Mouse (Mus musculus): ENCODE measurements around the gene Dnajc7. TPM values are rescaled to one million over a fixed set of nuclear protein-coding genes. Genes with fewer than 3 reads are reported as not detected.
"Not testable (repeated sequence)": the region's sequence is repeated elsewhere in the genome, so short reads cannot be mapped to it uniquely, and the experiment has no call there.

The Dnajc7 gene
- total RNA-seq, 2 experiments from 2014 or later = 158 TPM

- intact Hi-C loops (cut with DNase I) = no loop called here
- DNase-seq = no peak
Observed at GRCm38 (mm10) chr11:100585148-100585547, 34.8 kb downstream of the Dnajc7 start.

- intact Hi-C loops (cut with DNase I) = no loop called here
- DNase-seq = no peak
Observed at GRCm38 (mm10) chr11:100584561-100584961, 35.4 kb downstream of the Dnajc7 start.

DNA sequence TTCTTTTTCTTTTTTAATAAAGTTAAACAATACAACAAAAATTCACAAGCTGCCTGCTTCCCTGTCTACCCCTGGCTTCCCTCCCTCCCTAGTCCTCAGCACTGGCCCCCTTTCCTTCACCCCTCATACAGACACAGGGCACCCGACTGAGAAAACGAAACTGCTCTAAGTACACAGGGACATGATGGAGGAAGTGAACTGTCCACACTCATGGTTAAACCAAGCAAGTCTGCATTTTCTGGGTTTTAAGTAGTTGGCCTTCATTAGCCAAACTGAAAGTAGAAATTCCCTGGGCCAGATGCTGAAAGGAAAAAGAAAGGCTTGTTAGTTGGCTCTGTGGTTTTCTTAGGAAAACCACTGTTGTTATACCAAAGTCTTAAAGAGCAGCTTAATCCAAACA, 37.1 kb downstream of the Dnajc7 start:
- no peak for DNase-seq
- intact Hi-C loops (cut with DNase I) = loop anchor here (2.0 kb wide), 1 partner anchor 36 kb away; the partner anchor contains the start of gene Nkiras2

GRCm38 (mm10) chr11:100582413-100582812, 37.6 kb downstream of the Dnajc7 start:
- not testable (repeated sequence) for DNase-seq
- intact Hi-C loops (cut with DNase I) = loop anchor here (2.0 kb wide), 1 partner anchor 36 kb away; the partner anchor contains the start of gene Nkiras2

DNA sequence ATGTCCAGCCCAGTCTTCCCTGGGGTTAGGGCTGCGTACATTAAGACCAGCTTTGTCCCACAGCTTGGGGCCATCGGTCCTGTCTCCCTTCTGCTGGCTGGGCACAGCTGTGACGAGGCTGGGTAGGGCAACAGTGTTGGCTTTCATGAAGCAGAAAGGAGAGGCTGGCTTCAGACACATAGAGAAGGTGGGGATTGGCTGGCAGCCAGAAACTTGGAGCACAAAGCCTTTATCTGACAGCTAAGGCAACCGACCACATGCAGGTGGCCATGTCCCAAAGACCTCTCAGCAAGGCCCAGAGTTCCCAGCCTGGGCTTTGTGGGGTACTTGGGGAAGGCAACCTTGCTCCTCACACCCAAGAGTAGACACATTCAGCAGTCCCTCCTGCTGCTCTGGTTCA, 38.2 kb downstream of the Dnajc7 start:
- DNase-seq = peak; percentile 53 to 60
- intact Hi-C loops (cut with DNase I) = loop anchor here (2.0 kb wide), 1 partner anchor 37 kb away; the partner anchor contains the start of gene Nkiras2

- intact Hi-C loops (cut with DNase I) = no loop called here
- DNase-seq = no peak
Observed at GRCm38 (mm10) chr11:100580275-100580674, 39.7 kb downstream of the Dnajc7 start.

GRCm38 (mm10) chr11:100579116-100579799, 40.7 kb downstream of the Dnajc7 start:
- intact Hi-C loops (cut with DNase I) = no loop called here
- DNase-seq = no peak

GRCm38 (mm10) chr11:100577852-100578599, 41.9 kb downstream of the Dnajc7 start:
- intact Hi-C loops (cut with DNase I) = no loop called here
- DNase-seq = no peak

DNA sequence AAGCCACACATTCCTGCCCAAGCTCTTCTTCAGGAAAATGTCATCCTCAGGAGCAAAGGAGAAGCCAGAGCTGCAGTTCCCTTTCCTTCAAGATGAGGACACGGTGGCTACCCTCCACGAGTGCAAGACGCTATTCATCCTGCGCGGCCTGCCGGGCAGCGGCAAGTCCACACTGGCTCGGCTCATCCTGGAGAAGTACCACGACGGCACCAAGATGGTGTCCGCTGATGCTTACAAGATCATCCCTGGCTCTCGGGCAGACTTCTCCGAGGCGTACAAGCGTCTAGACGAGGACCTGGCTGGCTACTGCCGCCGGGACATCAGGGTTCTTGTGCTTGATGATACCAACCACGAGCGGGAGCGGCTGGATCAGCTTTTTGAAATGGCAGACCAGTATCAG, 43.7 kb downstream of the Dnajc7 start:
- intact Hi-C loops (cut with DNase I) = no loop called here
- no peak for DNase-seq

- no peak for DNase-seq
- intact Hi-C loops (cut with DNase I) = no loop called here
Observed at GRCm38 (mm10) chr11:100575484-100575855, 44.5 kb downstream of the Dnajc7 start.

DNA sequence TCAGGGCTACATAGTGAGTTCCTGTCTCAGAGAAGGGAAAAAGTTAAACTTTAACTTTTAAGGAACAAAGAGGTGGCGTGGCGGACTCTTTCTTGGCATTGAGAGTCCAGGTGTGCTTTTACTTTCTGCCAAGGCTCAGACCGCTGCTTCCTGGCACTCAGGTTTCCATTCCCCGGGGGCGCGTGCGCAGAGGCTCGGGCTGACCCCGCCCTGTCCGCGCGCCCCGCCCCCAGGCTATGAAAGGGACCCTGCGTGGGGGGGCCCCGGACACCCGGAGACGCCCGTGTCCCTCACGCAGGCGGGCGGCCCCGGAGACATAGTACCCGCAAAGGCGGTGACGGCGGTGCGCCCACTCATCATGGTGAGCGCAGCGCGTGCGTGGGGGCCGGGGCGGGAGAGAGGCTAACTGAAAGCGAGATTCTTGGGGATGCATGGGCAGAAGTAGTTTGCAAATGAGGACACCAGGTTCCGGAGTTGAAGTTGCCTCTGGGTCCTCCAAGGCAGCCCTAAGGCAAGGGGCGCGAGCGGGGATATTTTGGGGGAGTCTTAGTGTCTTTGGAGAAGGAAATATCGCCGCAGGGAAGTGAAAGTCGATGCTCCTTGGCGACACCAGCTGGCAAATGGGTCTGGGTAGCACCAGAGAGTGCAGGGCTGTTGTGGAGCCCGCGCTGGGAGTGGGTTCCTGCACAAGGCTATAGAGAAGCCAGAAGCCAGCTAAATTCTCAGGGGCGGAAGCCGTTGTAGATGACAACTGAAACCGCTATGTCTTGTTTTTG, 45.1 kb downstream of the Dnajc7 start, which contains the start of gene Cnp:
TSS of gene Cnp (plus strand) at position 197 of the 776 bp plus-strand sequence.
- intact Hi-C loops (cut with DNase I) = loop anchor here (5.0 kb wide), 1 partner anchor 187 kb away; the partner anchor contains the start of gene Hcrt

DNA sequence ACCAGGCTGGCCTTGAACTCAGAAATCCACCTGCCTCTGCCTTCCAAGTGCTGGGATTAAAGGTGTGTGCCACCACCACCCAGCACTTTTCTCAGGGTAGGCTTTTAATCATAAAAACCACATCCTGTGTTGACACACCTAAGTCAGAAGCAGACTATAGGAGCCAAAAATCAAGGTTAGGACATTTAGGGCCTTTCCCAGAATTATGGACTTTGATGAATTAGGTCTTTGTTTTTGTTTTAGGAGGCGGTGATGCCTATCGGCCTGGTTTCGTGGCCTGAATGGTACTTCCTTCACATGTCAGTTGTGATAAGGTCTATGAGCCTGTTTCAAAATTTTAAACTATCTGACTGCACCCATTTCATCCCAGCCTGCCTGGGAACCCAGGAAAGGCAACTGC, 45.8 kb downstream of the Dnajc7 start:
- intact Hi-C loops (cut with DNase I) = loop anchor here (5.0 kb wide), 1 partner anchor 188 kb away; the partner anchor contains the start of gene Hcrt
- no peak for DNase-seq

More for the DNA sequence above, 45.1 kb downstream of the Dnajc7 start, which contains the start of gene Cnp:
- peak; percentile 84 to 86 for DNase-seq

GRCm38 (mm10) chr11:100571202-100571567, 48.8 kb downstream of the Dnajc7 start:
- DNase-seq = peak in 1 of 2 experiments; percentile 14
- intact Hi-C loops (cut with DNase I) = loop anchor here (2.0 to 5.0 kb wide), 4 partner anchors 48 to 191 kb away; partner anchors contain the start of genes Hcrt and Nkiras2

DNA sequence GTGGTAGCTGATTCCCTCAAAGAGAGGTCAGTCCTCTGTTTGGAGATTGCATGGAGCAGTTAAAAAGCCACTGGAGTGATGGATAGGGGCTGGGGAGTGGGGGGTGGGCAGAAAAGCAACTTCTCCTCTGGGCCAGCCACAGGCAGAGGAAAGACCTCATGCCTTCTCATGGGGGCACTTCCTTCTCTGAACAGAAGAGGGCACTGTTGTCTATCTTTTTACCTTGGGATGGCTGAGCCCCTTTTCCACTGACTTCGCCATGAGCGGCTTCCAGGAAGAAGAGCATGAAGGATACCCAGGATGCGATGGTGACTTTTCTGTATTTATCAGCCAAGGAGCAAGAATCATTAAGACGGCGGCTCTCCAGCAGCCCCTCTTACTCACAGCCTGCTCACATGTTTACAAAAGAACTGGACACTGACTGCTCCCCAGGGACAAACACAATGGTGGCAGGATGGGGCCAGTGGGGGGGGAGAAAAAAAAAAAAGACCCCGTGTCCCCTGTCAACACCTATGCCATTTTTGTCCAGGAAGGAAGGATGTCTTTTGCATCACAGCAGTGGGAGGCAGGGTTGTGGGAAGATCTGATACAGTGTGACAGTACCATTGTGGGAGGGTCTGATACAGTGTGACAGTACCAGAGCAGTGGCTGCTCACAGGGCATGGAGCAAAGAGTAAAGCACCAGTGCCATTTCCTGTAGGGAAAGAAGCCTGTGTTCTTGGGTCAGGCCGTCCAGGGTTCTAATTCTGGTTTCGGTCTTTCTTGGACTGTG, 49.4 kb downstream of the Dnajc7 start:
- DNase-seq = peak; percentile 71 to 87
- intact Hi-C loops (cut with DNase I) = loop anchor here (1.0 to 5.0 kb wide), 5 partner anchors 48 to 192 kb away; partner anchors contain the start of genes Hcrt and Nkiras2

- no peak for DNase-seq
- intact Hi-C loops (cut with DNase I) = loop anchor here (1.0 to 5.0 kb wide), 5 partner anchors 49 to 193 kb away; partner anchors contain the start of genes Hcrt and Nkiras2
Observed at GRCm38 (mm10) chr11:100569789-100570188, 50.2 kb downstream of the Dnajc7 start.

- DNase-seq = no peak
- intact Hi-C loops (cut with DNase I) = no loop called here
Observed at GRCm38 (mm10) chr11:100568692-100569091, 51.3 kb downstream of the Dnajc7 start.

DNA sequence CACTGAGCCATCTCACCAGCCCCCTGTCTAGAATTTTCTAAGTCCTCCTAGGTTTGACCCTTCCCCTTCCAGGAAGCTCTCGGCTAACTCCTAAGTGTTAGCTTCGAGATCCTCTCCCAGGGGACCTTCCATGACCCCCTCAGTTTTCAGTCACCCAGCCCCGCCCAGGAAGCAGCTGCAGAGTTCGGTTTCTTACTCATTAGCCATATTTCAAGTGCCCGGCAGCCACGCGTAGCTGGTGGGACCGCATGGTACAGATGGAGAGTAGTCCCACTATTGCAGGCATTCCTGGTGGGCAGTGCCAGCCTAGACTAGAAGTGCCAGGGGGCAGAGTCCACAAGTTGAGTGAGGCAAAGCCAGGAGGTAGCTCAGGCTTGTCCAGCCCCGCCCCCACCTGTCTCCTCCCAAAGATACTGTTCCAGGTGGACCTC, 52.1 kb downstream of the Dnajc7 start:
- DNase-seq = no peak
- intact Hi-C loops (cut with DNase I) = no loop called here

- intact Hi-C loops (cut with DNase I) = no loop called here
- DNase-seq = no peak
Observed at GRCm38 (mm10) chr11:100567229-100567628, 52.7 kb downstream of the Dnajc7 start.

DNA sequence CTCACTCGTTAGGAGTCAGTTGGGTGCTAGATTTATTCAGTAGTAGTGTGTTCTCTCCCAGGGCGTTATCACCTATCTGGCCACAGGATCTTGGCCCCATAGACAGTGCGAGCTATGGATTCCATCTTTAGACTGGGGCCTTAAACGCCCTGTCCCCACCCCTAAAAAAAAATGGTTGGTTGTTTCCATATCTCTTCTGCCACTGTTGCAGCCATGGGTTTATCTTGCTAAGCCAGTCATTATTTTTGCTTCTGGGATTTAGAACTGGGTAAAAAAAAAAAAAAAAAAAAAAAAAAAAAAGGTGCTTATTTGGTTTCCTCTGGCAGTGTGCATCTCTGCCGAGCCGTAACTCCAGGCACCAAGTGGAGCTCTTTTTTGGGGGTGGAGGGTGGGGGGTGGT, 55.3 kb downstream of the Dnajc7 start:
- intact Hi-C loops (cut with DNase I) = no loop called here
- DNase-seq = no peak

- intact Hi-C loops (cut with DNase I) = no loop called here
- no peak for DNase-seq
Observed at GRCm38 (mm10) chr11:100564297-100564696, 55.7 kb downstream of the Dnajc7 start.
